Mouse (Mus musculus) gastrocnemius, postnatal 14 days (tissue): ENCODE measurements around the gene Shb. TPM values are rescaled to one million over a fixed set of nuclear protein-coding genes. Genes with fewer than 3 reads are reported as not detected.
"Not testable (repeated sequence)": the region's sequence is repeated elsewhere in the genome, so short reads cannot be mapped to it uniquely, and the experiment has no call there.

Experiments
- DNase-seq: peaks from one replicate; pipeline ENCODE4 v3.0.0; 2021; ENCODE audit warnings: mixed read lengths
- intact Hi-C: fragments of 180-260 bp; cut with DNase I; formaldehyde crosslinking; loops from one replicate; pipeline ENCODE4 v1.15.1; 2025; ENCODE audit warnings: low total_unique reads
- microRNA-seq, 2 experiments: library from miRNA; unstranded; fragments of <30 nt; microRNA quantifications; one replicate each; pipeline ENCODE4 v1.2.0; 2021
- total RNA-seq, 2 experiments: library from RNA; stranded (reverse); gene quantifications; 2 replicates each; pipeline ENCODE4 v1.2.3; 2021

Shb gene
- total RNA-seq, 2 experiments from 2014 or later = 6.7 to 7.8 TPM

DNA sequence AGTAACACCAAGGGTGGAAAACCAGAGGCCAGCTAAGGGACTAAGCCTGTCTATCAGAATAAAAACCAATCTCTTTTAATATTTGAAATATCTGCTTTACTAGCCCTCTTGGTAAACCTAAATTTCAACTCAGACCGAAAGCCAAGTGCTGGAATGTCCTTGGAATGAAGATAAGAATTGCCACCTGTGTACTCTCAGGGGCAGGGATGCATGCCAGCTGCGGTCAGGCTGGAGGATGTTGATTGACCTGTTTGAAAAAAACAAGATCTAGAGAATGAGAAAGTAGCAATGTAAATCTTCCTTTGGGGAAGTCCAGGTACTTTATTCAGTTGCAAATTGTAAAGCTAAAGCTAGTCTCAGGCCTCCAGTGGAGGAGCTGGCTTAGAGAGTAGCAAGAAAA is 150.1 kb downstream of the Shb start:
- DNase-seq = not testable (repeated sequence)

DNA sequence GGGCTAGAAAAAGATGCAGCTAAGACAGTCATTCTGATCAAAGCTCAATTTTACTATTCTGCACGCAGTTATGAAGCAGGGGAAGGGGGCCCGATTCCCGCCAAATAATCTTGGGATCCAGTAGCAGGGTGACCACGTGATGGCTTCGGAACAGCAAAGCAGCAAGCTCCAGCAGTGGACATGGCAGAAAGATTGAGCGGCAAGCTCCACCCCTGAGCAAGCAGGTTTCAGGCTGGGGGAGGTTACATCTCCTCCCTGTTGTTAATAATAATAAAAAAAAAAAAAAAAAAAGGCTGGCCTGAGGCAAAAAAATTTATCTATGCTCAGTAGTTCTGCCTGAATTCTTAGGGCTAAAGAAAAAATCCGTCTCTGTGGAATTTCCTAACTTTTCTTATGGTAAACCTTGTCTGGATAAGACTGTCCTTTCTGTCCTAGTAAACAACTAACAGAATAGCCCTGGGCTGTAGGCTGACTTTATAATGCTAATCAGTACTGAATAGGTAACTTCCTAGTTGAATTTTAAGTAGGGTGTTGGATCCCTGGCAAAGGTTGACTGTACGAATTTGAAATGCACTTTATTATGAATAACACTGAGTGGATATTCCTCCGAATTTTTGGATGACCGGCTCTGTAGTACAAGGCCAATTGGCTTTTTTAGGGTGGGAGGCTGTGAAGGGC is 151.2 kb downstream of the Shb start:
- intact Hi-C loops, DNase-seq: not testable (repeated sequence)

More for the DNA sequence above, 150.1 kb downstream of the Shb start:
- intact Hi-C loops = not testable (repeated sequence)

DNA sequence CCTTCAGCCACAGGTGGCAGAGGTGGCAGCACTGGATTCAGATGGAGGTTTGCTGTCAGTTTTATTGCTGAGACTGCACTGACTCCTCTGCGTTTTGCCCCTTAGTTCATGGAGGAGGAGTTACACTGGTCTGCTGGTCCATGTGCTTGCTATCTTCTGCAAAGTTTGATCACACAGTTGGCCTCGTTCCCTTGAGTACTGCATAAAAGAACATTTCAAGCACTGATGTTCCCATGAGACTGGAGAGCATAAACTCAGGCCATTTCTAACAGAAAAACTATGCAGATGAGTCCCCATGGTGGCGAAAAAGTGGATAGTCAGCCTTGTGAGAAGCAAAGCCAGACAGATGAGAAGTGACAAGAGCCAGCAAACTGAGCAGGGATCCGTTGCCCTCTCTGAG is 155.7 kb downstream of the Shb start:
- intact Hi-C loops = no loop called here
- DNase-seq = no peak

DNA sequence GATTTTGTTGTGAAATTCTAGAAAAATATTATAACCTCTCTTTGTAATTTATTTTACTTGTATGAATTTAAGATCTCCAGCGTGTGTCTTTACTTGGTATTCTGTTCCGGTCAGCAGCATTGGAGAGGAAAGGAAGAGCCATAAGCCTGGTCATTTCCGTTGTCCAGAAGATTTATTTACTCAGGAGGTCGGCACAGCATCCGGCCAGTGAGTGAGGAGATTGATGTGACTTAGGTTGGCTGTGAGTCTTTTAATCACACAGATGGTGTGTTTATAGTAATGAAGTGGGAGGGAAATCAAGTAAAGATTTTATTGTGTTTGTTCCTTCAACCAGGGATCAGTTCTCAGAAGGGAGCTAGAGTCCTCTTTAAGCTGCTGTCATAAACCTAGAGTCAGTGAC is 157.4 kb downstream of the Shb start:
- intact Hi-C loops = no loop called here
- no peak for DNase-seq

Small RNA genes lying within 50 kb of the gene (microRNA-seq; reads per million reads assigned to microRNA genes)
- gene Gm22518 = 0 reads per million in 2 experiments
- gene Gm25692 = 0 reads per million in 2 experiments

Other genes with a start within 250 kb of the Shb start
- gene Trmt10b, start 235.3 kb downstream of the Shb start, total RNA-seq = 1 to 10 TPM; 3.1 to 4.9 TPM
- gene Dcaf10, start 190.4 kb downstream of the Shb start, total RNA-seq = 10 to 100 TPM; 11.9 to 12.2 TPM
- gene Exosc3, start 189.7 kb downstream of the Shb start, total RNA-seq = 10 to 100 TPM in 1 of 2 experiments, 1 to 10 TPM in 1; 8.2 to 11.7 TPM
- 10 to 100 TPM; 63.3 to 65.6 TPM for gene Slc25a51, start 123.7 kb downstream of the Shb start, total RNA-seq